Mouse (Mus musculus): Measurements from ENCODE around the gene Nos2.
"Not testable (repeated sequence)": the region's sequence is repeated elsewhere in the genome, so short reads cannot be mapped to it uniquely, and the experiment has no call there.

Gene Nos2

GRCm38 (mm10) chr11:78989206-78989605, 68.6 kb downstream of the Nos2 start:
- DNase-seq (ENCODE audit: low spot score in 2 of 2), result not testable (repeated sequence)

DNA sequence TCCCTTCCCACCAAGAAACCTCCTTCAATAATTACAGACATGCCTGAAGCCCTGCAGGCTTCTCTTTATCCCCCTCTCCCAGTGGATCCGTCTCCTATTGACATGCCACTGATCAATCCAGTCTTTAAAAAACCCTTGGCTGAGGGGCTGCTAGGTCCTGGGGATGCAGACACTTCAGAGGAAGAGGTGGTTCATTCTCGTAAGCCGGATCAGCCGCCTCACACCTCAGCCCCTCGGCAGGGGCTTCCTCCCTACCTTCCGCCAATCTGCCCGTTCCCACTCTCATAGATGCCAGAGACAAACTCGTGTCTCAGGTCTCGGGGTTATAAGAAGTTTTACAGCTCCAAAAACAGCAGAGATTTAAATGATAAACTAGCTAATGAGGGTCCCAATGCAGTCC, 69.5 kb downstream of the Nos2 start:
- DNase-seq (ENCODE audit: low spot score in 2 of 2), result no peak

GRCm38 (mm10) chr11:78990875-78991543, 70.4 kb downstream of the Nos2 start:
- DNase-seq (ENCODE audit: low spot score in 2 of 2), result not testable (repeated sequence)

- DNase-seq (ENCODE audit: low spot score in 2 of 2), result no peak
Observed at GRCm38 (mm10) chr11:78999118-78999517, 78.5 kb downstream of the Nos2 start.

- no peak for DNase-seq (ENCODE audit: low spot score in 2 of 2)
Observed at GRCm38 (mm10) chr11:79001871-79002270, 81.3 kb downstream of the Nos2 start.

GRCm38 (mm10) chr11:79002551-79002951, 82.0 kb downstream of the Nos2 start:
- no peak for DNase-seq (ENCODE audit: low spot score in 2 of 2)

GRCm38 (mm10) chr11:79003053-79003768, 82.6 kb downstream of the Nos2 start:
- DNase-seq (ENCODE audit: low spot score in 2 of 2), result peak; percentile 52 to 56

DNA sequence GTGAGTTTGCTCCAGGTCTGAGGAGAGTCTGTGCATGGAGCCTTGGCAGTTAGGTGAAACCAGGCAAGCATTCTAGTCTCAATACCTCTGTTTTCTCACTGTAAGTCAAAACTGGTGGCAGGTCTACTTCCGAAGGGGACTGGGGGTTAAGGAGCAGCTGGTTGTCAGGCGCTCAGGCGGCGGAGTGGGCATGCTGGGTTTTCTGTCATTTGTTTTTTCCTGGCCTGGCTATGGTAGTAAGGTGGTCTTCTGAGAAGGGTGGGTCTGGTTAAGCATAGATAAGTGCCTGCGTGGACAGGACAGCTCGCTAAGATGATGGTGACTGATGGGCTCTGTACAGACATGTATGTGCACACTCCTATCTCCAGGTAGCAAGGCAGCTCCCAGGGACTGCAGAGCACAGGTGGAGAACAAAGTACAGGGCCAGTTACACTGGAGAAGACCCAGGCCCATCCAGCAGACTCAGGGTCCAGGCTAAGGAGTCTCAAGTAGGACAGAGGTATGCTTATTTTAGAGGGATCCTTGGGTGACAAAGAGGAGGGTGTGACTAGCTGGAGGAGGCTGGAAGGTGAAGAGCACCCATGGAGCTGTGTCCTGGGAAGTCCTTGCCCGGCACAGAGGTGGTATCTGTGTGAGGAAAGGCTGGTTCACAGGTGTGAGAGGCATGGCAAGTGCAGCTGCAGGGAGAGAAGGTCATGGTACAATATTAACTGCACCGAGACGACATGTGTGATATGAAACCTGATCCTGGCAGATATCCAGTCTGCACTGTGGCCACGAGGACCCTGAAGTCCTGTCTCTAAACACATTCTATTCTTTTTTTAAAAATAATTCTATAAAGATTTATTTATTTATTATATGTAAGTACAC, 83.4 kb downstream of the Nos2 start:
- no peak for DNase-seq (ENCODE audit: low spot score in 2 of 2)

DNA sequence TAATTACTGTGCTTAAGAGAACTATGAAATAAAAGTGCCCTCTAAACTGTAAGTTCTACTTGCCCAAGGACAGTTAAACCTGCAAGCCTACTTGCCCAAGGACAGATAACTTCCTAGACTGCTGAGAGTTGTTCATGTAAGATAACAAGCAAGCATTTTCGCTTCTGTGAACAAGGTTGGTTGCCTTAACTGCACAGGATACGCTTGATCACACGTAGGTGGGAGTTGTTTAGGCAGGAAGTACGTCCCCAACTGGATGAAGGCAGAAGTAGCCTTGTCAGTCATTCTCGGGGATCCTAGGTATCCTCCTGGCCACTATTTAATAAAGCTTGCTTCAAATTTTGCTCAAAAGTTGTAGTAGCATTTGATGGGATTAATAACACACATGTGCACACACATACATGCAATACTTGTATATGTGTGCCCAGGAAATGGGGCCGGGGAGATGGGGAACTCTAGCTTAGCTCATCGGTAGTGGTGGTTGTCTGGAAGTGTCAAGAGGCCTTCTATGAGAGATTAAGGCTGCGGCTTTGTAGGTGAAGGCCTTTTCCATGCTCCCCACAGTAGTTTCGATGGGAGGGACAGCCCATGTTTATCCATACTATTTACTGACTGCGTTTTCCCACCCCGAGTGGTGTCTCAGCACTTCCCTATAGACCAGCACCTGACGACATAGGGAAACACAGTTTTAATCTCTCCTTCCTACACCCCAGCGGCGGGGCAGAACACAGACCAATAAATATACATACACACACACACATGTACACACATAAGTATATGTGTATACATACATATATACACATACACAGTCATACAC, 85.2 kb downstream of the Nos2 start:
- no peak for DNase-seq (ENCODE audit: low spot score in 2 of 2)

GRCm38 (mm10) chr11:79006417-79006816, 85.8 kb downstream of the Nos2 start:
- no peak for DNase-seq (ENCODE audit: low spot score in 2 of 2)

DNA sequence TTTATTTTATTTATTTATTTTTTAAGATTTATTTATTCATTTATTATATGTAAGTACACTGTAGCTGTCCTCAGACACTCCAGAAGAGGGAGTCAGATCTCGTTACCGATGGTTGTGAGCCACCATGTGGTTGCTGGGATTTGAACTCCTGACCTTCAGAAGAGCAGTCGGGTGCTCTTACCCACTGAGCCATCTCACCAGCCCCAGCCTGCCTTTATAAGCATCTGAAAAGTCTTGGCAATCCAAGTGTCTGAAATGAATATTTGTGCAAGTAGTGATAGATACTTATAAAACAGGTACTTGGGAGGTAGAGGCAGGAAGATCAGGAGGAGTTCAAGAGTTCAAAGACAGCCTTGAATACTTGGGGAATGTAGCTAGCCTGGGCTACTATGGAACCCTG, 86.8 kb downstream of the Nos2 start:
- not testable (repeated sequence) for DNase-seq (ENCODE audit: low spot score in 2 of 2)

DNA sequence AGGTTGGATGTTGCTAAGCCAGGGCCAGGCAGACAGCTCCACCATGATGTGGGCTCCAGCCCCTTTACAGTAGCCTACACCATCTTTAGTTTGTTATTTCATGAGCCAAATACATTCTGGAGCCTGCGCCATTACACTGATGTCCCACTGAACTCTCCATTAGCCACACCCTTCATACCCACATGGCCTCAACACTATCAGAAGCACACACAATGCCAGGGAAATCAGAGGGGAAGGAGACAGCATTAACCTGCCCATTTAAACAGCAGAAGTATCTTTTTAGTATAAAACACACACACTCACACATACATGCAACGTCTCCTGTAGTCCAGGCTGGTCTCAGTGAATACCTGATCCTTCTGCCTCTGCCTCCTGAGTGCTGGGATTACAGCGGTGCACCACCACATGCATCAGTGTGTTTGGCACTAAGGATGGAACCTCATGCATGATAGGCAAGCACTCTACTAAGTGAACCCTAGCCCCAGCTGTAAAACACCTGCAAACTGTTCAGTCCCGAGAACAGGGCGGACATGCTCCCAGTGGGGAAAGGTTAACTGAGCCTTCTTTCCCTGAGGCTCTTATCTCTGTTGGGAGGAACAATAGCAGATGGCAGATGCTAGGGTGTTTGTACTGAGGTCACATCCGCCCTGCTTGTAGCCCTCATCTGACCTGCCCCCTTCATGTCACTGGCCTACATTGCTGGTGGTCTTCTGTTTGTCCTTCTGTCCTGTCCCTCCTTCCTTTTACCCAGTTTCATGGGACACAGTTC, 87.6 kb downstream of the Nos2 start:
- DNase-seq (ENCODE audit: low spot score in 2 of 2), result no peak

GRCm38 (mm10) chr11:79008891-79009290, 88.3 kb downstream of the Nos2 start:
- no peak for DNase-seq (ENCODE audit: low spot score in 2 of 2)
